Mouse (Mus musculus) testis, adult 2 months (tissue): ENCODE measurements around the gene Rsrc2. TPM values are rescaled to one million over a fixed set of nuclear protein-coding genes. Genes with fewer than 3 reads are reported as not detected.
"Not testable (repeated sequence)": the region's sequence is repeated elsewhere in the genome, so short reads cannot be mapped to it uniquely, and the experiment has no call there.

Source experiments
- H3K27ac ChIP-seq: fragments of 200-500 bp; 2 replicates; pipeline ENCODE4 v1.5.1; 2012; ENCODE audit warnings: low read depth, low read length; ENCODE audit not compliant: control insufficient read depth, insufficient read depth
- H3K27me3 ChIP-seq: fragments of 200-500 bp; 2 replicates; pipeline ENCODE4 v1.6.1; 2012; ENCODE audit warnings: mild to moderate bottlenecking, low read length, moderate library complexity; ENCODE audit not compliant: control insufficient read depth, insufficient read depth
- H3K36me3 ChIP-seq: fragments of 200-500 bp; 2 replicates; pipeline ENCODE4 v1.6.1; 2012; ENCODE audit warnings: mild to moderate bottlenecking, low read length; ENCODE audit not compliant: control insufficient read depth, insufficient read depth
- H3K4me1 ChIP-seq: fragments of 200-500 bp; 2 replicates; pipeline ENCODE4 v1.6.1; 2012; ENCODE audit warnings: low read length; ENCODE audit not compliant: control insufficient read depth, insufficient read depth
- H3K4me3 ChIP-seq: fragments of 200-500 bp; 2 replicates; pipeline ENCODE4 v1.5.1; 2012; ENCODE audit warnings: low read depth, mild to moderate bottlenecking, low read length, moderate library complexity, mixed read lengths; ENCODE audit not compliant: control insufficient read depth
- CTCF ChIP-seq: fragments of 200-500 bp; IDR thresholded peaks from 2 replicates; pipeline ENCODE4 v1.5.1; 2012; ENCODE audit warnings: low read depth, mild to moderate bottlenecking, inconsistent platforms, low read length, moderate library complexity; ENCODE audit not compliant: control insufficient read depth, insufficient read depth, insufficient replicate concordance
- POLR2A ChIP-seq: fragments of 200-500 bp; IDR thresholded peaks from 2 replicates; pipeline ENCODE4 v1.6.1; 2012; ENCODE audit warnings: low read depth, mild to moderate bottlenecking, inconsistent platforms, low read length, moderate library complexity; ENCODE audit not compliant: control insufficient read depth
- polyA plus RNA-seq: library from polyadenylated mRNA; depleted of rRNA; stranded (reverse); fragments of >200 nt; gene quantifications from 2 replicates; pipeline ENCODE4 v1.2.3, GENCODE M21; 2012; rRNA removed

The Rsrc2 gene
- 14.5 and 16.0 TPM in 2 replicates for polyA plus RNA-seq

DNA sequence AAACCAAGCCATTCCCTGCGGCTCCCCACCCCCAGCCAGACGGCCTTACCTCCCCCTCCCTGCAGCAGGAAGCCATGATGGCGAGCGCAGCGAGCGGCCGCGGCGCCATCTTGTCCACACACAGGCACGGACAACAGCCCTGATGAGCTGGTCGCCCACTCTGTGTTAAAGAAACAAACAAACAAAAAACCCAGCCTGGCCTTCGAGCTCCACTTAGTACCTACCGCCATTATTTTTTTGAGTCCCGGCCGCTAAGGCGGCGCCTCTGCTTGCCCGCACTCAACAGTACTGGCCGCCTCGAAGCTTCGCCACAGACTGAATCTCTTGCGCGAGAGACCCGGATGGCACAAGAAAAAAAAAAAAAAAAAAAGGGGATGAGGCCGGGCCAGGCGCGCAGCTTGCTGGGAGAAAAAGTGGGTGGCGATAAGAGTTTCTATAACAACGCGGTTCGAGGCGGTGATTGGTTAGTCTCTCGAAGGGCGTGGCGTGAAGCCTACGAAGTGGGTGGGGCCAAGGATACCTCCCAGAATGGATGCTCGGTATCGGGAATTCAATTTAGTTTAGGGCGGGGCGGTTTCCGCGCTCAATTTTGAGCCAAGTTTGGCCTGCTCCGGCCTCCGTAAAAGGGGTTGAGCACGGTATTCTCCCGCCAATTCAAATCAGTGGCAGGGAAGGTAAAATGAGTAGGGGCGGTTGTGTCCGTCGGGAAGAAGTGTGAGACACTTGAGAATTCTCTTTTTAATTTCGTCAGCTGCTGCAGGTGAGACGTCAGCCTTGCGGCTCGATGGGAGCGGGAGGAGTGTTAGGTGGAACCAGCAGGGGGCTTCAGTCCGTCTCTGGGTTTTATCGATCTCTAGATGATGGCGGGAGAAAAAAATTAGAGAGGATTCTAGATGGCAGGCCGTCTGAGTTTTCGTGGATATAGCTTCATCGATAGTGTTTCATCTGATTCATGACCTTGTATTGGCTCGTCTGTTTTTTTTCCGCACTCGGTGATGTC is at the start of gene Rsrc2, which contains the start of gene Kntc1:
Gene Rsrc2 (minus strand): TSS at position 350 of the 1,000 bp plus-strand sequence.
Gene Kntc1 (plus strand): TSS at position 652 of the 1,000 bp plus-strand sequence.
- TF ChIP-seq CTCF (no peak), POLR2A (peak; percentile 98)
- peak within 1 kb of the TSS; percentile 99 for H3K4me3 ChIP-seq
- H3K36me3 ChIP-seq = no peaks in the 10 kb centered on the region
- H3K27ac ChIP-seq = peak within 1 kb of the TSS; percentile 100
- no peaks in the 10 kb centered on the region for H3K4me1 ChIP-seq
- no peaks in the 10 kb centered on the region for H3K27me3 ChIP-seq

DNA sequence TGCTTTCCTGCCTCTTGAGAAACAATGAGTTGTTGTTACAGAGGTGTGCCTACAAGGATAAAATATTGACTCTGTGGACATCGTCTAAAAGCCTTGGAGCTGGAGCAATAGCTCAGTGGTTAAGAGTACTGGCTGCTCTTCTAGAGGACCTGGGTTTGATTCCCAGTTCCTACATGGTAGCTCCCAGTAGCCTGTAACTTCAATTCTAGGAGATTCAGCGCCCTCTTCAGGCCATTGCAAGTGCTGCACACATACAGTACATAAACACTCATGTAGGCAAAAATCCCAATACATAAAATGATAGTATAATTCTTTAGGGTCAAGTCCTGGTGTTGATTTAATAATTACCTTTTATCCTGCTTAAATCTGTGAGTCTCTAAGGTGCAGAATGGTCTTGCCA is 43.9 kb upstream of the Rsrc2 start:
- Histone ChIP-seq H3K27me3 (no peaks in the 10 kb centered on the region), H3K4me3 (no peak overlapping the region), H3K4me1 (no peaks in the 10 kb centered on the region), H3K36me3 (peaks cover 1% of the 10 kb centered on the region; the same call in 1 of the 2 replicates), H3K27ac (no peak overlapping the region)
- TF ChIP-seq CTCF = no peak
- no peak for TF ChIP-seq POLR2A

DNA sequence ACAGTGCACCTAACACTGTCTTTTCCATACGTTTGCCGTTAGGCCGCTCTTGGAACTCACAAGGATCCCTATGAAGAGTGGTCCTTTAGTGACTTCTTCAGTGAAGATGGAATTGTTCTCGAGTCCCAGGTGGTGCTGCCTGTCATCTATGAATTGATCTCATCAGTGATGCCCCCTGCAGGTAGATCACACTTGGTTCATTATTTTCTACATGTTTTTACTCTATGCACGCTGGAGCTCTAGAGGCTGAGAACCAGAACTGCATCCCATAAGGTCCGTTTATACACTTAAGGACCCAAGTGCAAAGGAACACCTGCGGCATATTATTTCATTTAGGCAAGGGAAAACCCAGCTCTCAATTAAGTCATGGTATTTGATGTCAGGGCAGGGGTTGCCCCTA is 39.8 kb upstream of the Rsrc2 start:
- Histone ChIP-seq H3K27me3 (no peaks in the 10 kb centered on the region), H3K36me3 (peaks cover 5% of the 10 kb centered on the region), H3K4me1 (no peaks in the 10 kb centered on the region), H3K27ac (no peak overlapping the region), H3K4me3 (no peak overlapping the region)
- no peak for TF ChIP-seq CTCF
- TF ChIP-seq POLR2A = no peak

DNA sequence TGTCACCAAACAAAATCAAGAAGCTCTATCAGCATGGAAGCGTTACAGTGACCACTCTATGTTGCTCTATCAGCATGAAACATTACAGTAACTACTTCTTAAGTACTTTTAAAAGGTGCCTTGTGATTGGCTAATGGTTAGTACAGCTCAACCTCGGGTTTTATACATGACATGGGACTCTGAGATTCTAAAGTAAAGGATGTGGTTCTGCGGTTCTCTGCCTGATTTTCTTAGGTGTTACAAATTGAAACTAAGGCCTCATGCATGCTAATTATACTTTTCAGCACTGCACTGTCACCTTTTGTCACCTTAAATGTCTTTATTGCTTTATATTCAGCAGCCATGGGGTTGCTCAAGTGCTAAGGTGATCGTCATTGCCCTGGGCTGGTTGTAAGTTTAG is 32.6 kb upstream of the Rsrc2 start:
- Histone ChIP-seq H3K4me3 (no peak overlapping the region), H3K27ac (no peak overlapping the region), H3K27me3 (no peaks in the 10 kb centered on the region), H3K36me3 (peaks cover 8% of the 10 kb centered on the region), H3K4me1 (no peaks in the 10 kb centered on the region)
- TF ChIP-seq POLR2A (no peak), CTCF (no peak)

DNA sequence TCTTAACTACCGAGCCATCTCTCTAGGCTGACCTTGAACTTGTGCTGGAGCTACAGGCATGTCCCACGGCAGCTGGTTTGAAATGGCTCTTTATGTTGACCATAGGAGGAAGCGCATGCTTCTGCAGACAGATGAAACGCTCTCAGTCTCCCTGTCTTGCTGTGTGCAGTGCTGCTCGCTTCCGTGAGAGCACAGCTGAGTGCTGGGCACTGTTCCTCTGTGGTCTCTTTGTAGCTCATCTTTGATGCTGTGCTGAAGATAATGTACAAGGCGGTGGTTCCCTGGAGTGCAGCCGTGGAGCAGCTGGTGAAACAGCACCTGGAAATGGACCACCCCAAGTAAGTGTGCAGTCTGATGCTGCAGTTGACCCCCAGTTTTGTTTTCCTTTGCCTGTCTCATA is 31.5 kb upstream of the Rsrc2 start:
- Histone ChIP-seq H3K36me3 (peaks cover 5% of the 10 kb centered on the region), H3K27me3 (no peaks in the 10 kb centered on the region)
- TF ChIP-seq POLR2A = no peak
- no peak for TF ChIP-seq CTCF

DNA sequence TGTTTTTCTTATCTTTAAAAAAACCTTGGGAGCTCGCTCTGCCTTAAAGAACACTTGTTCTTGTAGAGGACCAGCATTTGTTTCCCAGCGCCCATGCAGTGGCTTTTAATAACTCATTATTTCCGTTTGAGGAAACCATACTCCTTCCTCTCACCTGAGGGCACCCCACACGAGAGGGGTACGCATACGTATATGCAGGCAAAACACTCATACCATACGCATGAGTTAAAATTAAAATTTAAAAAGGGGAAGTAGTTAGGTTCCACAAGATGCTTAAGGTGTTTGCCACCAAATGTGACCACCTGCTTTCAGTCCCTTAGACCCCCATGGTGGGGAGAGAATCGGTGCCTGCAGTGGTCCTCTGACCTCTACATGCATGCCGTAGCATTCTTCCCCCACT is 24.2 kb upstream of the Rsrc2 start:
- TF ChIP-seq CTCF = no peak
- no peak for TF ChIP-seq POLR2A
- no peak overlapping the region for H3K27ac ChIP-seq
- no peaks in the 10 kb centered on the region; the same call in none of the 2 replicates for H3K36me3 ChIP-seq
- no peaks in the 10 kb centered on the region for H3K27me3 ChIP-seq
- H3K4me3 ChIP-seq = no peak overlapping the region
- H3K4me1 ChIP-seq = no peaks in the 10 kb centered on the region

More for the DNA sequence above, 31.5 kb upstream of the Rsrc2 start:
- Histone ChIP-seq H3K4me1 (no peaks in the 10 kb centered on the region), H3K27ac (no peak overlapping the region), H3K4me3 (no peak overlapping the region)

DNA sequence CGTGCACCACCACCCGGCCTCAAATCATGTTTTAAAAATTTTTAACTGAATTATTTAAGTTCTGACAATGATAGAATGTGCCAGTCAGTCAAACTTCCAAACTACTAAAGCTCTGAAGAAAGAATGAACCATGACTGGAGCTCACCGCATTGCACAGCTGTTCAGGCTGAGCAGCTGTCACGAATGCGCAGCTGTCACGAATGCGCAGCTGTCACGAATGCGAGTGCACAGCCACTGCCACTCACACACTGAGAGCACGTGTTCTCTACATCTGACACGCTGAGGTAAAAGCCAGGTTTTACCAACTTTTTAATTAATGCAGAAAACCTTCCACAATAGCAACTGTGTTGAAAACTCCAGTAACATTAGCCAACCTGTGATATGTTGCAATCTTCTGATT is 17.2 kb upstream of the Rsrc2 start:
- H3K4me1 ChIP-seq, H3K27ac ChIP-seq, H3K4me3 ChIP-seq, H3K27me3 ChIP-seq, H3K36me3 ChIP-seq: not testable (repeated sequence)
